Mouse (Mus musculus) olfactory bulb, adult 2 months (tissue): ENCODE data around the gene Rccd1. TPM values are rescaled to one million over a fixed set of nuclear protein-coding genes. Genes with fewer than 3 reads are reported as not detected.
A peak's percentile ranks its signal among the peaks of the same experiment; 100 is the strongest.

ENCODE experiments used
- H3K27ac ChIP-seq: fragments of 200-500 bp; 2 replicates; pipeline ENCODE4 v1.5.1; 2012; ENCODE audit warnings: low read depth, low read length; ENCODE audit not compliant: insufficient read depth
- H3K4me1 ChIP-seq: fragments of 200-500 bp; 2 replicates; pipeline ENCODE4 v1.6.1; 2012; ENCODE audit warnings: low read length; ENCODE audit not compliant: control insufficient read depth, insufficient read depth
- H3K4me3 ChIP-seq: fragments of 200-500 bp; 2 replicates; pipeline ENCODE4 v1.5.1; 2012; ENCODE audit warnings: mild to moderate bottlenecking, low read depth, low read length, moderate library complexity; ENCODE audit not compliant: insufficient read depth
- CTCF ChIP-seq: fragments of 200-500 bp; IDR thresholded peaks from 2 replicates; pipeline ENCODE4 v1.5.1; 2012; ENCODE audit warnings: low read depth, mild to moderate bottlenecking, low read length, moderate library complexity; ENCODE audit not compliant: insufficient read depth
- POLR2A ChIP-seq: fragments of 200-500 bp; IDR thresholded peaks from 2 replicates; pipeline ENCODE4 v1.6.1; 2012; ENCODE audit warnings: mild to moderate bottlenecking, low read depth, low read length, moderate library complexity; ENCODE audit not compliant: insufficient read depth
- WGBS: fragments of 180-500 bp; shearing (Covaris S2); methylation state at CpG from one replicate; pipeline ENCODE4 v1.1.7; 2018; 5-methylcytosine and 5-hydroxymethylcytosine counted together
- polyA plus RNA-seq: library from polyadenylated mRNA; stranded (reverse); fragments of >200 nt; gene quantifications from 2 replicates; pipeline ENCODE4 v1.2.4, GENCODE M21; 2012; ENCODE audit warnings: low replicate concordance; ENCODE audit not compliant: missing spikeins, insufficient read depth, insufficient read length

The Rccd1 gene
- not detected in 2 replicates for polyA plus RNA-seq

DNA sequence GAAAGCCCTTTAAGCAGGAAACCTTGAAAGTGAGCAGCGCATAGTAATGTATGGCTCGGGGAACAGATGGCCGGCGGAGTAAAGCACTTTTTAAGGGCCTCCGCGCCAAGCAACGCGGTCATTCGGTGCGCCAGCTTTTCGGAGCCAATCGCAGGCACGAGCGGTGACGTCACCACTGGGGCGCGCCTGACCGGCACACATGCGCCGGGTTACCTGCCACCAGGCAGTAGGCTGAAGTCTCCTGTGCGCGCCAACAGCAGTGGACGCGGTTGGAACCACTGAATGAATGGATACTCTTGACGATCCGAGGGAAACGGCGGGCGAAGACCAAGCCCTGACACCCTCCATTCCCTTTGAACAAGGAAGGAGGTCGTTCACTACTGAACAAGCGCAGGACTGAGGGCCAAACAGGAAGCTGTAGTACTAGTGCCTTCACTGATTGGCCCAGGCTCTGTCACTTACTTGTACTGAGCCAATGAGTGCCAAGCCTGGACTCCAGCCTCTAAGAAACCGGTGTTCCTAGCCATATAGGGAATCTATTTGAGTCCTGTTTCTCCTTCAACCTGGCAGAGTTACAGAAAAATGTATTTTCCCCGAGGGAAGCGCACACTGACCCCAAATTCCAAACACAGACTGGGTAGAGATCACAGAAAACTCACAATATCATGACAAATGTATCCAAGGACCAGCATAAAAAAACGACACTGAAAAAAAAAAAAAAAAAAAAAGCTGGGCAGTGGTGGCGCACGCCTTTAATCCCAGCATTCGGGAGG, at the start of gene Rccd1:
TSS of gene Rccd1 (minus strand) at position 412 of the 773 bp plus-strand sequence.
- under 1% methylated on average over 37 of the region's 38 CpGs for WGBS
- H3K27ac ChIP-seq = peak within 1 kb of the TSS; percentile 96
- peak within 1 kb of the TSS; percentile 73 for H3K4me3 ChIP-seq
- H3K4me1 ChIP-seq = peaks cover 14% of the 10 kb centered on the region
- no peak for TF ChIP-seq CTCF
- TF ChIP-seq POLR2A = peak; percentile 84

DNA sequence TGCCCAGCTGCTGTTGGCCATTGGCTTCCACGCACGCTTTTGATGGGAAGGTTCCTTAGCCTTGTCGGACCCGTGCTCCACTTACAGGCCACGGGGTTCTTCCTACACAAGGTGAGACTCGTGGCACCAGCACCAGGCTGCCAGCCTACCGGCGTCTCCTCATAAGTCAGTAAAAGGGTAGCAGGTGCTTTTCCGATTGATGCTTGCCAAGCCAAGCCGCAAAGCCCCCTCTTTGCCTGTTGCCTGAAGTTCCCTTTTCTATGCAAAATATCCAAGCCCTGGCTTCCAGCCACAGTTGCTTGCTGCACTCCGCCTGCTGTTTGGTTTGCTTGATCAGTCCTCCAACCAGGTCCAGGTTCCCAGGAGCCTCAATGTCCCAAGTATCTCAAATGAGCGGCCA, 49.6 kb upstream of the Rccd1 start:
- H3K4me1 ChIP-seq = peaks cover 13% of the 10 kb centered on the region
- no peak overlapping the region for H3K27ac ChIP-seq
- no peak overlapping the region for H3K4me3 ChIP-seq
- 70% methylated on average over 12 of the region's 12 CpGs for WGBS
- no peak for TF ChIP-seq CTCF
- TF ChIP-seq POLR2A = no peak

DNA sequence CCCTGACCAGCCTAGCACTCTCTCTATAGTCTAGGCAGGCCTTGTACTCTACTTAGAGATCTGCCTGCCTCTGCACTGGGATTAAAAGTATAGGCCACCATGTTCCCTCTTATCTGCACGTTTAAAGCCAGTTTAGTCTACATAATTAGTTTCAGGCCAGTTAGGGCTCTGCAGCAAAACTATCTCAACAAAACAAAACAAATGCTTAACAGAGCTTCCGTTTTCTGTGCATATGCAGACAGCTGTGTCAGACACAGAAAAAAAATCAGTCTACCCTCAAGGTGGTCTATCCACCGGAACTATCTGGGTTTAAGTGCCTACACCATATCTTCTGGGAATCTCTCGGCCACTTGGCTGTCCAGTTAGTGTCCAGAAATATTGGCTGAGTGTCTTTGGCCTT, 49.1 kb upstream of the Rccd1 start:
- Histone ChIP-seq H3K27ac (no peak overlapping the region), H3K4me1 (peaks cover 17% of the 10 kb centered on the region), H3K4me3 (no peak overlapping the region)
- TF ChIP-seq CTCF (no peak), POLR2A (no peak)
- 78% methylated on average over 4 of the region's 4 CpGs for WGBS

GRCm38 (mm10) chr7:80372667-80373066, 48.4 kb upstream of the Rccd1 start:
- H3K27ac ChIP-seq = no peak overlapping the region
- WGBS = 57% methylated on average over 2 of the region's 2 CpGs
- TF ChIP-seq POLR2A = no peak
- TF ChIP-seq CTCF = no peak
- H3K4me1 ChIP-seq = peaks cover 24% of the 10 kb centered on the region
- H3K4me3 ChIP-seq = no peak overlapping the region

GRCm38 (mm10) chr7:80372166-80372565, 47.9 kb upstream of the Rccd1 start:
- Histone ChIP-seq H3K4me3 (no peak overlapping the region), H3K27ac (no peak overlapping the region), H3K4me1 (peaks cover 27% of the 10 kb centered on the region)
- 89% methylated on average over 3 of the region's 3 CpGs for WGBS
- TF ChIP-seq CTCF = no peak
- no peak for TF ChIP-seq POLR2A

- Histone ChIP-seq H3K4me1 (peaks cover 27% of the 10 kb centered on the region), H3K4me3 (peak within 1 kb of the TSS; percentile 96), H3K27ac (peak within 1 kb of the TSS; percentile 95)
- under 1% methylated on average over 86 of the region's 86 CpGs for WGBS
- peak; percentile 97 for TF ChIP-seq CTCF
- TF ChIP-seq POLR2A = 0 out of 2 replicates have a peak, but pooled peaks have one; percentile 40
Observed at GRCm38 (mm10) chr7:80371041-80371751, 46.9 kb upstream of the Rccd1 start, which contains the start of gene Man2a2. Gene Man2a2 (minus strand): TSS chr7:80371375.

- peak overlapping the region; percentile 96 for H3K4me3 ChIP-seq
- WGBS = under 1% methylated on average over 31 of the region's 31 CpGs
- TF ChIP-seq CTCF = no peak
- H3K27ac ChIP-seq = peak overlapping the region; percentile 95
- peaks cover 29% of the 10 kb centered on the region for H3K4me1 ChIP-seq
Observed at GRCm38 (mm10) chr7:80370649-80371040, 46.4 kb upstream of the Rccd1 start.

DNA sequence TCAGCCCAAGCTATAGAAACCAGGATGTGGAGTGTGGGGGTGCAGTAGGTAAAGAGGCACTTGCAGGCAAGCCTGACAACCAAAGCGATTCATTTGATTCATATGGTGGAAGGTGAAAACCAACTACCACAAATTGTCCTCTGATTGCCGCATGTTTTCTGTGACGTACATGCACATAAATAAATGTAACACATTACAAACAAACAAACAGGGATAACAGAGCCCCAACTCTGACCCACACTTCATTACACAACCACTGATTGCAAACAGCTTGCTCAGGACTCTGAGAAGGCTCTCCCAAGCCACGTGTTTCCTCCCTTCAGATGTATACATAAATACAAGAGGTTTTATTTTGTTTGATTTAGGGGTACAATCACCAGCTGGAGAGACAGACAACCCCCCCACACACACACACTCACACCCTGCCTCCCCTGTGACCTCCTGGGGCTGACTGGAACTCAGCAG, 45.7 kb upstream of the Rccd1 start:
- 12% methylated on average over 4 of the region's 4 CpGs for WGBS
- Histone ChIP-seq H3K27ac (peak overlapping the region; percentile 95), H3K4me3 (peak overlapping the region; percentile 96), H3K4me1 (peaks cover 26% of the 10 kb centered on the region)
- no peak for TF ChIP-seq CTCF

- 44% methylated on average over 5 of the region's 5 CpGs for WGBS
- Histone ChIP-seq H3K27ac (no peak overlapping the region), H3K4me3 (peak overlapping the region; percentile 17), H3K4me1 (peaks cover 26% of the 10 kb centered on the region)
- TF ChIP-seq CTCF = no peak
- no peak for TF ChIP-seq POLR2A
Observed at GRCm38 (mm10) chr7:80369461-80369860, 45.2 kb upstream of the Rccd1 start.
